Mouse (Mus musculus) CH12.LX (cell line): ENCODE measurements at regions not wholly inside any gene's neighbourhood (a gene's known extent, or its start where the extent isn't known, plus 50 kb on each side); places are given as distances from the start of the nearest gene placed in this dataset.

ENCODE experiments used
- DNase-seq: peaks from one replicate; pipeline ENCODE4 v3.0.0-alpha.2; 2013; ENCODE audit errors: extremely low read depth
- H3K27ac ChIP-seq: 2 replicates; pipeline ENCODE4 v1.5.1; 2012; ENCODE audit warnings: low read depth, mild to moderate bottlenecking, control low read depth, moderate library complexity; ENCODE audit not compliant: insufficient read depth
- H3K27me3 ChIP-seq: replicated peaks from 2 replicates; pipeline ENCODE3; 2012; ENCODE audit warnings: inconsistent platforms
- H3K36me3 ChIP-seq, 2 experiments: replicated peaks in 1 of 2; 2 replicates each; pipeline versions ENCODE3 to v1.6.1; 2012; ENCODE audit warnings: inconsistent platforms in 1 of 2, low read length in 1 of 2, mild to moderate bottlenecking in 1 of 2, mixed read lengths in 1 of 2, moderate library complexity in 1 of 2; ENCODE audit not compliant: control insufficient read depth in 1 of 2, insufficient read depth in 1 of 2
- H3K4me1 ChIP-seq, 2 experiments: 2 replicates each; pipeline ENCODE4 v1.6.1; 2012; ENCODE audit warnings: inconsistent platforms in 1 of 2, moderate library complexity in 1 of 2; ENCODE audit not compliant: insufficient read depth in 2 of 2, control insufficient read depth in 1 of 2
- H3K4me2 ChIP-seq: 2 replicates; pipeline ENCODE4 v1.6.1; 2012; ENCODE audit warnings: low read depth, mild to moderate bottlenecking, control low read depth; ENCODE audit not compliant: poor library complexity, insufficient read depth, severe bottlenecking
- H3K4me3 ChIP-seq, 3 experiments: fragments of 150-350 bp in 1 of 3; sonication (generic) in 1 of 3; replicated peaks in 1 of 3; 2 replicates each; pipeline versions ENCODE3 to v1.5.1; 2011 to 2012; ENCODE audit warnings: low read depth in 2 of 3, low read length in 2 of 3, mild to moderate bottlenecking in 2 of 3, moderate library complexity in 2 of 3, control low read depth in 1 of 3, improper control_type of control experiment in 1 of 3, inconsistent platforms in 1 of 3, mixed read lengths in 1 of 3; ENCODE audit not compliant: poor library complexity in 1 of 3
- H3K79me2 ChIP-seq: replicated peaks from 2 replicates; pipeline ENCODE4 v1.6.1; 2012; ENCODE audit warnings: mild to moderate bottlenecking, moderate library complexity; ENCODE audit not compliant: control insufficient read depth, poor library complexity, insufficient read depth, severe bottlenecking; ENCODE audit errors: extremely low read depth
- H3K9ac ChIP-seq: 2 replicates; pipeline ENCODE4 v1.6.1; 2012; ENCODE audit warnings: low read depth, mild to moderate bottlenecking, control low read depth, moderate library complexity; ENCODE audit not compliant: insufficient read depth
- H3K9me3 ChIP-seq: replicated peaks from 2 replicates; pipeline ENCODE3; 2012; ENCODE audit warnings: low read length, inconsistent platforms, mixed read lengths
- BHLHE40 ChIP-seq: IDR thresholded peaks from 2 replicates; pipeline ENCODE4 v1.6.1; 2011; ENCODE audit warnings: mild to moderate bottlenecking, low read depth, low read length, improper control_type of control experiment
- CHD1 ChIP-seq: IDR thresholded peaks from 2 replicates; pipeline ENCODE4 v1.6.1; 2012; ENCODE audit warnings: low read depth, low read length, improper control_type of control experiment, inconsistent platforms
- CHD2 ChIP-seq: IDR thresholded peaks from 2 replicates; pipeline ENCODE4 v1.6.1; 2011; ENCODE audit warnings: low read length, improper control_type of control experiment
- E2F4 ChIP-seq: IDR thresholded peaks from 2 replicates; pipeline ENCODE4 v1.6.1; 2011; ENCODE audit warnings: low read depth, low read length, improper control_type of control experiment; ENCODE audit not compliant: insufficient replicate concordance
- ELF1 ChIP-seq: IDR thresholded peaks from 2 replicates; pipeline ENCODE4 v1.6.1; 2014; ENCODE audit warnings: low read depth, mild to moderate bottlenecking, inconsistent platforms, low read length, improper control_type of control experiment
- EP300 ChIP-seq: IDR thresholded peaks from 2 replicates; pipeline ENCODE4 v1.6.1; 2011; ENCODE audit warnings: low read length, improper control_type of control experiment
- ETS1 ChIP-seq: conservative IDR thresholded peaks from 2 replicates; pipeline ENCODE4 v1.6.1; 2012; ENCODE audit warnings: low read depth, mild to moderate bottlenecking, inconsistent platforms, low read length, improper control_type of control experiment, moderate library complexity
- JUND ChIP-seq: conservative IDR thresholded peaks from 2 replicates; pipeline ENCODE4 v1.6.1; 2011; ENCODE audit warnings: low read depth, low read length, improper control_type of control experiment
- KAT2A ChIP-seq: IDR thresholded peaks from 2 replicates; pipeline ENCODE4 v1.6.1; 2012; ENCODE audit warnings: low read length, improper control_type of control experiment, inconsistent platforms; ENCODE audit not compliant: insufficient replicate concordance
- MAFK ChIP-seq: IDR thresholded peaks from 2 replicates; pipeline ENCODE4 v1.6.1; 2011; ENCODE audit warnings: low read length, improper control_type of control experiment; ENCODE audit not compliant: insufficient replicate concordance
- MAX ChIP-seq: IDR thresholded peaks from 2 replicates; pipeline ENCODE4 v1.6.1; 2011; ENCODE audit warnings: low read length, improper control_type of control experiment
- MAZ ChIP-seq: IDR thresholded peaks from 2 replicates; pipeline ENCODE4 v1.6.1; 2012; ENCODE audit warnings: low read depth, mild to moderate bottlenecking, inconsistent platforms, low read length, improper control_type of control experiment, moderate library complexity
- MEF2A ChIP-seq: IDR thresholded peaks from 2 replicates; pipeline ENCODE4 v1.6.1; 2014; ENCODE audit warnings: low read depth, mild to moderate bottlenecking, inconsistent platforms, low read length, improper control_type of control experiment, borderline replicate concordance
- MXI1 ChIP-seq: IDR thresholded peaks from 2 replicates; pipeline ENCODE4 v1.6.1; 2011; ENCODE audit warnings: mild to moderate bottlenecking, low read depth, low read length, improper control_type of control experiment
- MYC ChIP-seq: IDR thresholded peaks from 2 replicates; pipeline ENCODE4 v1.6.1; 2011; ENCODE audit warnings: low read depth, mild to moderate bottlenecking, improper control_type of control experiment, low read length
- NELFE ChIP-seq: IDR thresholded peaks from 2 replicates; pipeline ENCODE4 v1.6.1; 2011; ENCODE audit warnings: low read depth, low read length, improper control_type of control experiment
- PAX5 ChIP-seq: IDR thresholded peaks from 2 replicates; pipeline ENCODE4 v1.6.1; 2012; ENCODE audit warnings: low read length, inconsistent platforms, mixed read lengths
- POLR2AphosphoS2 ChIP-seq: IDR thresholded peaks from 2 replicates; pipeline ENCODE4 v1.6.1; 2011; ENCODE audit warnings: low read depth, low read length, improper control_type of control experiment
- RCOR1 ChIP-seq: conservative IDR thresholded peaks from 2 replicates; pipeline ENCODE4 v1.6.1; 2012; ENCODE audit warnings: low read depth, mild to moderate bottlenecking, inconsistent platforms, low read length, improper control_type of control experiment
- TCF12 ChIP-seq: IDR thresholded peaks from 2 replicates; pipeline ENCODE4 v1.6.1; 2014; ENCODE audit warnings: low read depth, mild to moderate bottlenecking, inconsistent platforms, low read length, improper control_type of control experiment
- UBTF ChIP-seq: IDR thresholded peaks from 2 replicates; pipeline ENCODE4 v1.6.1; 2012; ENCODE audit warnings: low read depth, mild to moderate bottlenecking, inconsistent platforms, low read length, improper control_type of control experiment, moderate library complexity
- ZC3H11A ChIP-seq: IDR thresholded peaks from 2 replicates; pipeline ENCODE4 v1.6.1; 2012; ENCODE audit warnings: low read depth, mild to moderate bottlenecking, inconsistent platforms, low read length, improper control_type of control experiment
- ZMIZ1 ChIP-seq: IDR thresholded peaks from 2 replicates; pipeline ENCODE4 v1.6.1; 2012; ENCODE audit warnings: low read depth, mild to moderate bottlenecking, inconsistent platforms, low read length, improper control_type of control experiment
- dilution Hi-C: fragments of 300-500 bp; cut with MboI; formaldehyde crosslinking; loops from 2 replicates; pipeline ENCODE4 v1.14.3; 2020; ENCODE audit warnings: low sequenced_read_pairs; ENCODE audit not compliant: extremely low pct_unique_long_range_greater_than_20kb, extremely low pct_ligation_motif_present
- in situ Hi-C: fragments of 300-500 bp; cut with MboI; formaldehyde crosslinking; loops from 3 replicates; pipeline ENCODE4 v1.14.3; 2019; ENCODE audit warnings: low sequenced_read_pairs, low pct_ligation_motif_present, low pct_unique_long_range_greater_than_20kb, mixed read lengths

GRCm38 (mm10) chr16:5311456-5311855, 55.7 kb upstream of the Eef2kmt start:
- Histone ChIP-seq H3K4me2 (no peak overlapping the region), H3K4me3 (no peak overlapping the region)
- in situ Hi-C loops: no loop called here

GRCm38 (mm10) chr16:5310736-5311135, 55.0 kb upstream of the Eef2kmt start:
- Histone ChIP-seq H3K4me3 (no peak overlapping the region), H3K4me1 (peaks cover 0 to 3% of the 10 kb centered on the region in 2 experiments; a peak in 2 of 4 replicates), H3K4me2 (no peak overlapping the region), H3K9me3 (no peaks in the 10 kb centered on the region), H3K9ac (no peak overlapping the region), H3K27ac (no peak overlapping the region), H3K27me3 (peaks cover 87% of the 10 kb centered on the region), H3K36me3 (no peaks in the 10 kb centered on the region), H3K79me2 (no peaks in the 10 kb centered on the region)
- no peak for DNase-seq
- TF ChIP-seq UBTF: no peak
- no peak for TF ChIP-seq NELFE
- no peak for TF ChIP-seq ZC3H11A
- no peak for TF ChIP-seq MYC
- TF ChIP-seq BHLHE40: no peak
- TF ChIP-seq RCOR1: no peak
- TF ChIP-seq ZMIZ1: no peak
- TF ChIP-seq MAZ: no peak
- no peak for TF ChIP-seq POLR2AphosphoS2
- TF ChIP-seq CHD1: no peak
- no peak for TF ChIP-seq PAX5
- no peak for TF ChIP-seq JUND
- no peak for TF ChIP-seq KAT2A
- TF ChIP-seq MEF2A: no peak
- no peak for TF ChIP-seq TCF12
- no peak for TF ChIP-seq EP300
- no peak for TF ChIP-seq ELF1
- no peak for TF ChIP-seq E2F4
- no peak for TF ChIP-seq ETS1
- in situ Hi-C loops: no loop called here
- dilution Hi-C loops: no loop called here

More at GRCm38 (mm10) chr16:5311456-5311855, 55.7 kb upstream of the Eef2kmt start:
- TF ChIP-seq MAX: no peak
- no peak for TF ChIP-seq RCOR1
- TF ChIP-seq CHD2: no peak
- TF ChIP-seq MXI1: no peak
- no peak for TF ChIP-seq E2F4
- TF ChIP-seq ZC3H11A: no peak
- TF ChIP-seq MAFK: no peak
- H3K4me1 ChIP-seq: peaks cover 0 to 3% of the 10 kb centered on the region in 2 experiments; a peak in 2 of 4 replicates
- no peaks in the 10 kb centered on the region for H3K79me2 ChIP-seq
- no peaks in the 10 kb centered on the region for H3K9me3 ChIP-seq
- peaks cover 90% of the 10 kb centered on the region for H3K27me3 ChIP-seq
- dilution Hi-C loops: no loop called here
- no peaks in the 10 kb centered on the region for H3K36me3 ChIP-seq
- no peak overlapping the region for H3K9ac ChIP-seq
- DNase-seq: no peak
- no peak overlapping the region for H3K27ac ChIP-seq
